Mouse (Mus musculus) kidney, postnatal 4 days (tissue): ENCODE data around the gene Col9a2.

Experiments used
- DNase-seq, 2 experiments: peaks; one replicate each; pipeline ENCODE4 v3.0.0; 2021; ENCODE audit warnings: mixed read lengths in 2 of 2

The Col9a2 gene

GRCm38 (mm10) chr4:121090211-121090610 is 51.0 kb downstream of the Col9a2 start:
- DNase-seq = no peak

- peak; percentile 89 to 92 for DNase-seq
These were observed 58.6 kb downstream of the Col9a2 start, which contains the start of gene Zmpste24 for GRCm38 (mm10) chr4:121097650-121098378. Gene Zmpste24, minus strand, starts transcription at chr4:121098241.

GRCm38 (mm10) chr4:121103304-121103703 is 64.1 kb downstream of the Col9a2 start:
- no peak for DNase-seq
